Mouse (Mus musculus) lung, adult 2 months (tissue): ENCODE measurements at regions not wholly inside any gene's neighbourhood (a gene's known extent, or its start where the extent isn't known, plus 50 kb on each side); places are given as distances from the start of the nearest gene placed in this dataset.

Experiments
- DNase-seq: peaks from one replicate; pipeline ENCODE4 v3.0.0; 2022
- H3K4me1 ChIP-seq: fragments of 200-500 bp; 2 replicates; pipeline ENCODE4 v1.6.1; 2011; ENCODE audit warnings: low read length; ENCODE audit not compliant: control insufficient read depth, insufficient read depth
- H3K4me3 ChIP-seq: fragments of 200-500 bp; replicated peaks from 2 replicates; pipeline ENCODE3; 2011; ENCODE audit warnings: low read depth, mild to moderate bottlenecking, control low read depth, low read length; ENCODE audit errors: extremely low read depth
- CTCF ChIP-seq: fragments of 200-500 bp; IDR thresholded peaks from 2 replicates; pipeline ENCODE4 v1.5.1; 2011; ENCODE audit warnings: mild to moderate bottlenecking, low read length, control low read depth; ENCODE audit not compliant: insufficient read depth
- POLR2A ChIP-seq: fragments of 200-500 bp; IDR thresholded peaks from 2 replicates; pipeline ENCODE4 v1.6.1; 2011; ENCODE audit warnings: low read depth, mild to moderate bottlenecking, control low read depth, low read length, borderline replicate concordance; ENCODE audit errors: extremely low read depth
- WGBS: fragments of 180-500 bp; shearing (Covaris S2); methylation state at CpG from one replicate; pipeline ENCODE4 v1.1.7; 2018; 5-methylcytosine and 5-hydroxymethylcytosine counted together

- Histone ChIP-seq H3K4me1 (peaks cover 10% of the 10 kb centered on the region), H3K4me3 (no peak overlapping the region)
- 76% methylated on average over 1 of the region's 1 CpGs for WGBS
- TF ChIP-seq POLR2A (no peak), CTCF (no peak)
- no peak for DNase-seq
Observed at GRCm38 (mm10) chr13:51980344-51980743, 133.9 kb downstream of the Gadd45g start.

- no peak for TF ChIP-seq CTCF
- Histone ChIP-seq H3K4me3 (no peak overlapping the region), H3K4me1 (no peaks in the 10 kb centered on the region)
- 74% methylated on average over 8 of the region's 8 CpGs for WGBS
- no peak for DNase-seq
Observed at GRCm38 (mm10) chr13:51983002-51983401, 136.5 kb downstream of the Gadd45g start.

DNA sequence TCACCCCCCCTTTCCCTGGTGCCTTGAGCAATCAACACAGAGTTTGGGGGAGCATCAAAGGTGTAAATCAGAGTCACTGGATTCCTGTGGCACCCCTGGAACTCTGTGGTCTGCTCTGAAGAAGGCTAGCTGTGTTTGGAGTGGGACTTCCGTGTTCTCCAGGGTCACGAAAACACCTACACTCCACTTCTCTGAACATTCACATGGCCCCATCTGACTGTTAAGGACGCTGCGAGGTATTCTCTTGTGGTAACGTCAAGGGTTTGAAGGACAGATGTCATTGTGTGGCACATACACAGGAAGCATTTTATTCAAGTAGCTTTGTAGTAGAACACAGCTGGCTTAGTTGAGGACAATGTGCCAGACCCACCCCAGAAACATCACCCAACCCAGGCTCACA is 137.1 kb downstream of the Gadd45g start:
- Histone ChIP-seq H3K4me3 (no peak overlapping the region), H3K4me1 (no peaks in the 10 kb centered on the region)
- no peak for DNase-seq
- WGBS = 66% methylated on average over 5 of the region's 5 CpGs
- TF ChIP-seq CTCF (no peak), POLR2A (no peak)

DNA sequence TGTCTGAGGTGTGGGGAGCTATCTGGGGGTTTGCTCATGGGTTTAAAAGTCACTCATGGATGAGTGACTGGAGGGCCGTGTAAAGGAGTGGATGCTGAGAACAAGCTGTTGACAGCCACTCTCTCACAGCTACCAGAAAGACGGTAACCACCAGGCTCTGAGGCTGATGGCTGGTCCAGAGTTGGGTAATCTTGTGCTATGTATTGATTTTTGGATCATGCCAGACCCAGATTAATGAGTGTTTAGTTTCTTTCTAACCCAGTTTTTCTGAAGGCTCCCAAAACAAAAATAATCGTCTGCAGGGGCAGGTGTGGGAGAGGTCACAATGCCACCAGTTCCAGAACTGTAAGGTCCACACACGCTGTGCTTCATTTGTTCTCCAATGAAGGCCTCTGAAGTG is 144.9 kb downstream of the Gadd45g start:
- 85% methylated on average over 4 of the region's 4 CpGs for WGBS
- Histone ChIP-seq H3K4me3 (no peak overlapping the region), H3K4me1 (no peaks in the 10 kb centered on the region; the same call in 1 of the 2 replicates)
- DNase-seq = no peak
- TF ChIP-seq CTCF (no peak), POLR2A (no peak)

GRCm38 (mm10) chr13:51992878-51993277 is 146.4 kb downstream of the Gadd45g start:
- TF ChIP-seq CTCF (no peak), POLR2A (no peak)
- 46% methylated on average over 6 of the region's 6 CpGs for WGBS
- no peaks in the 10 kb centered on the region; the same call in 1 of the 2 replicates for H3K4me1 ChIP-seq
- no peak for DNase-seq
- no peak overlapping the region for H3K4me3 ChIP-seq

DNA sequence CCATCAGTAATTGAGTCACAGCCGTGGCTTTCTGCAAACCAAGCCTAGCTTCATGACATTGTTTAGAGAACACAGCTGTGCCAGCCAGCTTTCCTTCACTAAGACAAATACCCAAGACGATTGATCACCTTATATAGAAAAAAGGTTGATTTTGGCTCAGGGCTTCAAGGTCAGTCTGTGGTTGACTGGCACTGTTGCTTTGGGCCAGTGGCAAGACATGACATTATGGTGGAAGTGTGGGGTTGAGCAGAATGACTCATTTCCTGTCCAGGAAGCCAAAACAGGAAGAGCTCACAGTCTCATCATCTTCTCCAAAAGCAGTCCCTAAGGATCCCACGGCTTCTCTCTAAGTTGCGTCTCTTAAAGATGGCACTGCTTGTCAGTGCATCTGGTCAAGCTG is 149.7 kb downstream of the Gadd45g start:
- Histone ChIP-seq H3K4me3 (no peak overlapping the region), H3K4me1 (no peaks in the 10 kb centered on the region; the same call in 1 of the 2 replicates)
- WGBS = 46% methylated on average over 4 of the region's 4 CpGs
- no peak for DNase-seq
- TF ChIP-seq POLR2A (no peak), CTCF (no peak)

- TF ChIP-seq POLR2A = no peak
- no peak for TF ChIP-seq CTCF
- no peaks in the 10 kb centered on the region for H3K4me1 ChIP-seq
- DNase-seq = no peak
- no peak overlapping the region for H3K4me3 ChIP-seq
- WGBS = 93% methylated on average over 7 of the region's 7 CpGs
Observed at GRCm38 (mm10) chr13:51998542-51998941, 152.1 kb downstream of the Gadd45g start.

DNA sequence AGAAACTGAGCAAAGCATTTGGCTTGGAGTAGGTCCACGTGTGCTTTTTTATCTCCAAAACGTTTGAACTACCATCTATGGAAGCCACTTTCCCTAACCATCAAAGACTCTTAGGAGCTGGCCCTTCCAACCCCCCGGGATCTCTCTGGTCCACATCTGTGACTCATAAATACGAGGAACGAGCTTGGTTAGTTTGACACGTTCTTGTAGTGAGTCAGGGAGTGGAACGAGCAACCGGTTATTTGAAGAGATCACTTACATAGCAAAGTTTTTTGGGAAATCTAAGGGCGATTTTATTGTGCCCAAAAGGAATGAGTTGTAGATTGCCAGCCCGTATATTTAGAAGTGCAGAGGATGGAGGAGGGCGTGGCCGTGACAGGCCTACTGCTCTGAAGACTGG is 155.3 kb downstream of the Gadd45g start:
- no peak for DNase-seq
- 67% methylated on average over 12 of the region's 12 CpGs for WGBS
- TF ChIP-seq POLR2A = no peak
- no peak for TF ChIP-seq CTCF
- H3K4me3 ChIP-seq = no peak overlapping the region
- H3K4me1 ChIP-seq = no peaks in the 10 kb centered on the region

- TF ChIP-seq POLR2A (no peak), CTCF (no peak)
- no peak for DNase-seq
- Histone ChIP-seq H3K4me1 (no peaks in the 10 kb centered on the region), H3K4me3 (no peak overlapping the region)
- 82% methylated on average over 5 of the region's 5 CpGs for WGBS
Observed at GRCm38 (mm10) chr13:52003946-52004539, 157.6 kb downstream of the Gadd45g start.

DNA sequence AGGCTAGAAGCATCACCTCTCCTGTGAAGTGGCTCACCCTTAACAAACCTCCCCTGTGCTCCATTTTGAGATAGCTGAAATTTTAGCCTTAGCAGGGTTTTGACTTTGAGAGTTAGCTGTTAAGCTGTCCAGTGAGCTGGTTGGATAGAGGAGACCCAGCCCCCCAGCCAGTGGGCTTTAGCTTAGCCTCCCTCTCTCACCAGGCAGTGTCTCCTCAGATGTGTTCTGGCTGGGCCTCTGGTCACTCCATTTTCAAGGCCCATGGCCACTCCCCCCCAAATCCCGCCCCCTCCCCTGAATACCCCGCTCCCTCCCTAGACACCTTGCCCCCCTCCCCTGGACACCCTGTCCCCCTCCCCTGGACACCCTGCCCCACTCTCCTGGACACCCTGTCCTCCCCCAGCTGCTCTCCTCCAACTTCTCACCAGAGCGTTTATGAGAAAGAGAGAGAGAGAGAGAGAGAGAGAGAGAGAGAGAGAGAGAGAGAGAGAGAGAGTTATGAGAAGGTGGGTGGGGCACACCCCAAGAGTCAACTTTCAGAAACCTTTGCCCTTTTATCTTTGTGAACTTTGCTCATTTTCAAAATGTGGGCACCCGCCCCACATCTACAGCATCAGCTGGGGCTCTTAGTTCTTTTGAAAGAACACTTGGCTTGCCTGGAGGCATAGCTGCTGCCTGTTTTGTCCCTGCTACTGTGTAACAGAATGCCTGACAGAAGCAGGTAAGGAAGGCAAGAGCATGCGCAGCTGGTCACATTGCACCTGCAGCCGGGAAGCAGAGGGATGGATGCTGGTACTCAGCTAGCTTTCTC is 161.3 kb downstream of the Gadd45g start:
- 70% methylated on average over 5 of the region's 6 CpGs for WGBS
- Histone ChIP-seq H3K4me1 (no peaks in the 10 kb centered on the region), H3K4me3 (no peak overlapping the region)
- no peak for TF ChIP-seq POLR2A
- no peak for TF ChIP-seq CTCF
- DNase-seq = no peak
